Mouse (Mus musculus): ENCODE measurements around the gene 4930556J24Rik.

- TF ChIP-seq CTCF (IDR thresholded peaks at IDR 0.05; ENCODE audit: low read depth, low read length): no peak
- TF ChIP-seq TAL1 (conservative IDR thresholded peaks at IDR 0.05; ENCODE audit: low read depth, low read length): no peak
- no peak for TF ChIP-seq GATA2 (IDR thresholded peaks at IDR 0.05; ENCODE audit: borderline replicate concordance, low read depth, low read length)
- TF ChIP-seq GATA1 (IDR thresholded peaks at IDR 0.05; ENCODE audit: borderline replicate concordance, low read length): no peak
- no peak for TF ChIP-seq POLR2AphosphoS5 (IDR thresholded peaks at IDR 0.05; ENCODE audit: insufficient replicate concordance, low read depth, low read length)
These were observed 13.2 kb upstream of the 4930556J24Rik start for GRCm38 (mm10) chr11:3989748-3990147.

Data from G1E (cell line).